Mouse (Mus musculus) T-helper 1 cell (primary cell): Measurements from ENCODE around the gene Hey2.

Source experiments
- in situ Hi-C: fragments of 300-600 bp; cut with MboI, MseI; formaldehyde crosslinking; loops from one replicate; pipeline ENCODE4 v1.15.1; 2025; ENCODE audit warnings: high pct_unique_total_duplicates

Gene Hey2

GRCm38 (mm10) chr10:30796469-30797261 lies 45.9 kb downstream of the Hey2 start:
- in situ Hi-C loops: no loop called here

DNA sequence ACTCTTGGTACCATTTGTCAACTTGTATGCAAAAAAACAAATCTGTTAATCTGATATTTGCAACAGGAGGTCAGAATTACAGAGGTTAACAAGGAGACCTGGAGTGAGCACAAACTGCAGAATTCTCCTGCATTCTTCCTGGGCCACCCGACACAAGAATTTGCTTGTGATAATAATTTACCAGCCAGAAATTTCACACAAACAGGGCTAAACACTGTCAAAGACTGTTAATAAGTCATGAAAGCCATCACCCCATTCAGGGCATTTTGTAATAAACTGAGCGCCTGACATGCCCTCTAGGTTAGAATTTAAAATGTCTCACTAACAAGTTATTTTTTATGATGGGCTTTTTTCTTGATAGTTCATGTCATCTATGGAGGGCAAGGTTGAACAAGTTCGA lies 51.6 kb downstream of the Hey2 start:
- in situ Hi-C loops: no loop called here

DNA sequence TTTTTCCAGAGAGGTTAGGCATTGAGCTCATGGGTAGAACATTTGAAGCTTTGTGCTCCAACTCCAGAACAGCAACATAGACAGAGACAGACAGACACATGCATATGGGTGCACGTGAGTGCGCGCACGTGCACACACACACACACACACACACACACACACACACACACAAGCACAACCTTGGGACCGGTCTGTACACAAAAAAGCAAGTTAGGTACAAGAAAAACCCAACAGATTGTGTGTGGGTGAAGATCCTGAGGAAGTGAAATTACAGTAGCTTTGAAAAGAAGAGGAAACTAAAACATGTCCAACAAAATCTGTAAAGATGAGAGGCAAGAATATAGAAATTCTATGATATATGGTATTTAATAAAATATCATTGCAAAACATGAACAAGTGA lies 53.1 kb downstream of the Hey2 start:
- in situ Hi-C loops: loop anchor here (5.0 kb wide), 1 partner anchor 52 kb away; no protein-coding TSS in a partner anchor

DNA sequence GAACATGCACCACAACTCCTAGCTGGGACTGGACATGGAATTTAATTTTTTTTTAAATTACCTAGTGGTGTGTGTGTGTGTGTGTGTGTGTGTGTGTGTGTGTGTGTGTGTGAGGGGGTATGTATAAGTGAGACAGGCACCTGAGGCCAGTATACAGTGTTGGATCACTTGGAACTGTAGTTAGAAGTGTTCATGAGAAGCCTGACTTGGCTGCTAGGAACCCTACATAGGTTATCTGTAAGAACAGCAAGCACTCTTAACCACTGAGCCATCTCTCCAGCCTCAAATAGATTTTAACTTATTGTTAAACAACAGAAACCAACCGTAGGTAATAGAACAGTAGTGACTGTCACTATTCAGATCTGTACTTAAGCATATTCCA lies 54.3 kb downstream of the Hey2 start:
- in situ Hi-C loops: loop anchor here (5.0 kb wide), 1 partner anchor 51 kb away; no protein-coding TSS in a partner anchor

- in situ Hi-C loops: loop anchor here (5.0 kb wide), 1 partner anchor 51 kb away; no protein-coding TSS in a partner anchor
These were observed 54.8 kb downstream of the Hey2 start for GRCm38 (mm10) chr10:30787684-30788339.

DNA sequence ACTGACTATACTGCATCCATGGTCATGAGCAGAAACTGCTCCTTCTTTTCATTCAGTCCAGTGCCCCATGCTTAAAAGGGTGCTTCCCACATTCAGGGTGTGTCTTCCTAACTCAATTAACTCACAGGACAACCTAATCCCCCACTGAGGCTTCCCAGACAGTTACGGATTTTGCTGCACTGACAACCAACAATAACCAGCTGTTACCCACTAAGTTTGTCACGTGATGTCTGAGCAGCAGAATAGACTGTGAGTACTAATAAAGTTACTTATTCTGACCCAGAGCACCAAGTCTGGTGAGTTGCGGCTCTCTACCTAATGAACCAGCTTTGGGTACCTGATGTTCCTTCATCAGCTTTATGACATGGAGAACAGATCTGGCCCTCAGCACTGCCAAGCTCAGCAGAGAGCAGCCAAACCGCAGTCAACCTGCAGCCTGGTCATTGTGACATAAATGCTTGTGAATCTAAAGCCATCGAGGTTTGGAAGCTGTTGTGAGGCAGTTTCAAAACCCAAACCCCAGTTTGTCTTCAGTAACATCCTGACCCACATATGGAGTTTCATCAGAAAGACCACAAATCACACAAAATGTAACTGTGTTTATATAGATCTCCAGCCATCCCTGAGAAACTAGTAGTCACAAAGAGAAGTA lies 56.4 kb downstream of the Hey2 start:
- in situ Hi-C loops: loop anchor here (5.0 kb wide), 1 partner anchor 49 kb away; no protein-coding TSS in a partner anchor
